Mouse (Mus musculus) intestine, postnatal 0 days (tissue): Measurements from ENCODE around the gene Angpt4. TPM values are rescaled to one million over a fixed set of nuclear protein-coding genes. Genes with fewer than 3 reads are reported as not detected.

Source experiments
- ATAC-seq: fragments of 200-750 bp; cut with Nextera tagmentation; 2 replicates; pipeline ENCODE4 v1.8.0; 2017; ENCODE audit warnings: mild to moderate bottlenecking, moderate TSS enrichment, moderate library complexity
- H3K27ac ChIP-seq: fragments of 300-500 bp; sonication (generic); 2 replicates; pipeline ENCODE4 v1.5.1; 2014; ENCODE audit warnings: mild to moderate bottlenecking, low read depth, low read length, moderate library complexity
- H3K27me3 ChIP-seq: fragments of 300-500 bp; sonication (generic); replicated peaks from 2 replicates; pipeline ENCODE4 v1.6.1; 2014; ENCODE audit warnings: low read length, mixed read lengths; ENCODE audit not compliant: control insufficient read depth, insufficient read depth
- H3K36me3 ChIP-seq: fragments of 300-500 bp; sonication (generic); 2 replicates; pipeline ENCODE4 v1.6.1; 2014; ENCODE audit warnings: mild to moderate bottlenecking, moderate library complexity; ENCODE audit not compliant: control insufficient read depth, insufficient read depth
- H3K4me1 ChIP-seq: fragments of 300-500 bp; sonication (generic); replicated peaks from 2 replicates; pipeline ENCODE4 v1.6.1; 2014; ENCODE audit warnings: antibody characterized with exemption, low read length, mixed read lengths; ENCODE audit not compliant: control insufficient read depth, insufficient read depth
- H3K4me2 ChIP-seq: fragments of 300-500 bp; sonication (generic); replicated peaks from 2 replicates; pipeline ENCODE4 v1.6.1; 2014; ENCODE audit warnings: low read depth, mild to moderate bottlenecking, moderate library complexity
- H3K4me3 ChIP-seq: fragments of 300-500 bp; sonication (generic); 2 replicates; pipeline ENCODE4 v1.5.1; 2014; ENCODE audit warnings: low read depth, low read length
- H3K9ac ChIP-seq: fragments of 300-500 bp; sonication (generic); 2 replicates; pipeline ENCODE4 v1.6.1; 2014; ENCODE audit warnings: mild to moderate bottlenecking, low read depth, low read length
- H3K9me3 ChIP-seq: fragments of 300-500 bp; sonication (generic); 2 replicates; pipeline ENCODE4 v1.6.1; 2016; ENCODE audit warnings: mixed run types; ENCODE audit not compliant: control insufficient read depth
- CTCF ChIP-seq: sonication (generic); IDR thresholded peaks from 2 replicates; pipeline ENCODE4 v1.5.1; 2016; ENCODE audit warnings: low read depth, mild to moderate bottlenecking, control low read depth, antibody characterized with exemption, moderate library complexity
- WGBS: fragments of 180-500 bp; shearing (Covaris S2); extraction: QIAGEN DNeasy Blood & Tissue Kit; methylation state at CpG from one replicate; pipeline ENCODE4 v1.1.7; 2014; 5-methylcytosine and 5-hydroxymethylcytosine counted together
- polyA plus RNA-seq: library from polyadenylated mRNA; unstranded; fragments of >200 nt; fragmentation: Nextera tagmentation; extraction: Ambion mirVana; gene quantifications from 2 replicates; pipeline ENCODE4 v1.2.1, GENCODE M21; 2015

Angpt4 gene
- polyA plus RNA-seq, 1 experiment from 2014 or later, result 0.27 TPM

DNA sequence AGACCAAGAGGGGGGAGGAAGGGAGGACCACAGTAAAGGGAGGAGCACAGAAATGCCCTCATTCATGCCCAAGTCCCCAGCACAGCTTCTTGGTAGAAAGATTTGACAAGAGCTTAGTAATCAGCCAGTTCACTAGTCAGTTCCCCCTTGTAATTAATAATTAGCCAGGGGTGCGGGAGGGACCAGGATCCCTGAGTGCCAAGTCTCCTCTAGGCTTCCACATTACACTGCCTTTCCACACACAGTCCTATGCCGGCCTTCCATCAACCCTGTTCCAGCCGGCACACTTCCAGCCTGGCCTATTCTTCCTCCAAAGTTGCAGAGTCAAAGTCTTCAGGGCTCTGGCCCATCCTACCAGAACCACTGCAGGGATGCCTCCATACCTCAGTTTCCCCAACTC is 65.1 kb downstream of the Angpt4 start:
- H3K27ac ChIP-seq, result no peak overlapping the region
- peaks cover 18% of the 10 kb centered on the region for H3K4me1 ChIP-seq

GRCm38 (mm10) chr2:151977689-151978440 is 66.9 kb downstream of the Angpt4 start:
- peaks cover 18% of the 10 kb centered on the region for H3K4me1 ChIP-seq

More for the DNA sequence above, 65.1 kb downstream of the Angpt4 start:
- Histone ChIP-seq H3K36me3 (no peaks in the 10 kb centered on the region), H3K4me3 (no peak overlapping the region), H3K9me3 (no peaks in the 10 kb centered on the region), H3K4me2 (peak overlapping the region; percentile 24), H3K9ac (no peak overlapping the region), H3K27me3 (no peaks in the 10 kb centered on the region)
- TF ChIP-seq CTCF, result no peak
- peak; percentile 24 for ATAC-seq
- WGBS, result 46% methylated on average over 3 of the region's 3 CpGs

GRCm38 (mm10) chr2:151978494-151978893 is 67.5 kb downstream of the Angpt4 start:
- no peaks in the 10 kb centered on the region for H3K9me3 ChIP-seq
- peaks cover 17% of the 10 kb centered on the region for H3K4me1 ChIP-seq
- H3K36me3 ChIP-seq, result no peaks in the 10 kb centered on the region
- H3K27me3 ChIP-seq, result no peaks in the 10 kb centered on the region
- 0 out of 2 replicates have a peak overlapping the region, but pooled peaks have one; percentile 68 for H3K4me3 ChIP-seq
- H3K9ac ChIP-seq, result no peak overlapping the region
- no peak; the same call in 1 of the 2 replicates for ATAC-seq
- TF ChIP-seq CTCF, result no peak
- peak overlapping the region; percentile 83 for H3K4me2 ChIP-seq
- WGBS, result 61% methylated on average over 6 of the region's 6 CpGs
- no peak overlapping the region; the same call in 1 of the 2 replicates for H3K27ac ChIP-seq

More at GRCm38 (mm10) chr2:151977689-151978440, 66.9 kb downstream of the Angpt4 start:
- Histone ChIP-seq H3K4me2 (no peak overlapping the region), H3K9ac (no peak overlapping the region), H3K4me3 (no peak overlapping the region), H3K9me3 (no peaks in the 10 kb centered on the region), H3K27me3 (no peaks in the 10 kb centered on the region), H3K27ac (no peak overlapping the region; the same call in 1 of the 2 replicates), H3K36me3 (no peaks in the 10 kb centered on the region)
- no peak for TF ChIP-seq CTCF
- 79% methylated on average over 4 of the region's 4 CpGs for WGBS
- ATAC-seq, result no peak

DNA sequence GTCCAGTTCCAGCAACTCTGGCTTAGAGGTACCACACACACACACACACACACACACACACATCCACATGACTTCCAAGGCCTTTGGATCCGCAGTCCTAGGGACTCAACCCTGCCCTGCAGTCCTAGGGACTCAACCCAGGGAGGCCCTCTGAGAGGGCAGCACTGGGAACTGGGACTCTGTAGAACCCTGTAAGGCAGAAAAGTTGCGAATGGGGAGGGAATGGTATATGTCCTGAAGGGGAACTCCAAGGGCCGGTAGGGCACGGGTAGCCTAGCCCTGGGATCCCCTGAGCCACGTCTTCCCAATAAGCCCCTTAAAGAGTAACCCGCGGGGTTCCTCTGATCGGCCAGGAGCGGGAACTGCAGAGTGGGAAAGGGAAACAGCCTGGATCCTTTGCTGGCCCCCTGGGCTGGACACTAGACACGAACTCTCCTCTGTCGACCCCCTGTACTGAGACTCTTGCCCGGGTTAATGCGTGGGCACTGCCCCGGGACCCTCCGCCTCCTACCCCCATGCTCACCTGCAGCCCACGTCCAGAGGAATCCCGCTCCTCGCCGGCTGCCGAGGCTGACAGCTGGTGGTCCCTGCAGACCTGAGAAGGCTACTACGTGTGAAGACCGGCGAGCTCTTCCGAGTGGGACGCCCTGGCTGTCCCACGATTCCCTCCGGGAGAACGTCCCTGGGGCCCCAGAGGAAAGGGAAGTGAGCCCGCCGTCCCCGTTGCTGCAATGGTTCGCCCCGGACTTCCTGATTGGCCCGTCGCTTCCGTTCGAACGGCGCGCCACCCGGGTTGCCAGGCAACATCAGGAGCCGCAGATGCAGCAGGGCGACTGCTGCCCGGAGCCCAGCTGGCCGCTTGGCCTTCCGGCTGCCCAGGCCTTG is 68.7 kb downstream of the Angpt4 start, which contains the start of gene Fam110a:
Fam110a (minus strand) TSS at position 750 of the 885 bp plus-strand sequence.
- Histone ChIP-seq H3K27ac (peak within 1 kb of the TSS; percentile 77), H3K4me2 (peak within 1 kb of the TSS; percentile 83), H3K9me3 (no peaks in the 10 kb centered on the region), H3K9ac (peak within 1 kb of the TSS; percentile 65), H3K27me3 (no peaks in the 10 kb centered on the region), H3K4me1 (peaks cover 13% of the 10 kb centered on the region), H3K36me3 (no peaks in the 10 kb centered on the region), H3K4me3 (peak within 1 kb of the TSS; percentile 68)
- peak; percentile 83 for ATAC-seq
- no peak for TF ChIP-seq CTCF
- 1% methylated on average over 43 of the region's 46 CpGs for WGBS

DNA sequence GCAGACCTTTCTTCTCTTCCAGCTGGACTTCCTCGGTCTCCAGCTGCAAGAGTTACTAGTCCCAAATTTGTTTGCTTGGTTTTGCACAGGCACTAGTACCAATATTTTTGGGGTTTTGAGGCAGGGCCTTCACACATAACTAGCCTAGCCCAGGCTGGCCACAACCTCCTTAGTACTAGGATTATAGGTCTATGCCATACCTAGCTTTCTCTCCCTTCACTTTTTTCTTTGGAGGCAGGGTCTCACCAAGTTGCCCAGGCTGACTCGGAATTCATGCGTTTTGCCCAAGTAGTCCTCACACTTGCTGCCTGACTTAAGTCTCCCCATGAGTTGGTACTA is 69.3 kb downstream of the Angpt4 start:
- Histone ChIP-seq H3K9ac (peak overlapping the region; percentile 65; the same call in 1 of the 2 replicates), H3K4me1 (peaks cover 13% of the 10 kb centered on the region), H3K9me3 (no peaks in the 10 kb centered on the region), H3K27me3 (no peaks in the 10 kb centered on the region), H3K36me3 (no peaks in the 10 kb centered on the region), H3K4me3 (peak overlapping the region; percentile 68), H3K4me2 (peak overlapping the region; percentile 83), H3K27ac (no peak overlapping the region)
- no peak for TF ChIP-seq CTCF
- 37% methylated on average over 3 of the region's 3 CpGs for WGBS
- ATAC-seq, result no peak

DNA sequence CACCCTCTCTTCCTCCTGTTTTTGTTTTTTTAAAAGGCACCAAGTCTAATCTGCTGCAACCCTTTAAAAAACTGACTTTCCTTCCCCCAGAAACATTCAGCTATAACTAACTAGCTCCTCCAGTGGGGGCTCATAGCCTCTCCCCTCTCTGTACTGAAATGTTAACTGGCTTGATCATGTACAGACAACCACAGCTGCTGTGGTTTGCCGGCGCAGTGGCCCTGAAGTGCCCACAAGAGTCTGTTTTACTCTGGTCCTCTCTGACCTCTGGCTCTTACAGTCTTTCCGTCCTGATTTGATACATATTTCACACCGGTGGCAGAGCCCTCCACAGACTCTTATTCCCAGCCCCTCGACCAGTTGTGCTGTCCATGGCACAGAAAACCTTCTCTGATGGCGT is 70.3 kb downstream of the Angpt4 start:
- Histone ChIP-seq H3K27me3 (no peaks in the 10 kb centered on the region), H3K4me1 (peaks cover 9% of the 10 kb centered on the region), H3K9me3 (no peaks in the 10 kb centered on the region), H3K4me2 (no peak overlapping the region), H3K36me3 (no peaks in the 10 kb centered on the region), H3K27ac (no peak overlapping the region), H3K4me3 (no peak overlapping the region), H3K9ac (no peak overlapping the region)
- no peak for TF ChIP-seq CTCF
- 73% methylated on average over 6 of the region's 6 CpGs for WGBS
- no peak for ATAC-seq
